Mouse (Mus musculus) urinary bladder, postnatal 36 days (tissue): ENCODE data around the gene Stn1.

Experiments used
- DNase-seq, 2 experiments: peaks; one replicate each; pipeline ENCODE4 v3.0.0; 2022; ENCODE audit warnings: low spot score in 2 of 2, mixed read lengths in 1 of 2

The Stn1 gene

DNA sequence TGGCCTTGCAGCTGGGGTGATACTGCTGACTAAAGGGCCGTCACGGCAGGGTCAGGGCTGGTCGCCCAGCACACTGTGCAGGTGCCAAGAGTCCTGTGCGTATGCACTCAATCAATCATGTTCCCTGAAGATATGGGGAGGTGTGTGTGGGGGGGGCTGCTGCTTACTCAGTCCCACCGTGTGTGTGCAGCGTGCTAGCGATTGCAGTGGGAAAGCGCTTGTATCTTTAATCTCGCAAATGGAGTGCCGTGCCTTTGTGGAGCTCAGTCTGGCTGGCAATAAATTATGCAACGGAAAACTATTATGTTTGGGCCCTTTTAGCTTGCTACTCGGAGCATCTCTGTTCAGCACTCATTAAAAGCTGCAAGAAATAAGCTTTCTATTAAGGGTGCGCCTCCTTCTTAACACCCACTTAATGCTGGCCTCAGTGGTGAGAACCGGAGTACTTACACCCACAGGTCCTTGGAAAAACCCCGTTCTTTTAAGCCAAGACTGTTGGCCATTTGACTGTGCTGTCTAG, 64.4 kb downstream of the Stn1 start:
- DNase-seq: no peak

GRCm38 (mm10) chr19:47471808-47472207, 65.5 kb downstream of the Stn1 start:
- DNase-seq: no peak

DNA sequence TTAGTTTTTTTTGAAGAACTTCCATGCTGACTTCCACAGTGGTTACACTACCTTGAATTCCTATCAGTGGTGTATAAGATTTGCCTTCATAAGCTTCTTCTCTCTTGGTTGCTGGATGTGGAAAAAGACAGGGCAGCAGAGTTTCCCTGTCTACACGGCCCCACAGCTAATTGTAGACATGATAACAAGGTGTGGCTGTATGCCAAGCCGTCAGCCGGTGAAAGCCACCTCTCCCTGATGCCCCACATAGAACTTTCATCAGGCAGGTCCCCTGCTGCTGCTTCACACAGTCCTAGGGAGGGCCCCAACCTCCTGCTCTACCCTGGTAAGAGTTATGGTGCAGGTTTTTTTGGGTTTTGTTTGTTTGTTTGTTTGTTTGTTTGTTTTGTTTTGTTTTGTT, 68.6 kb downstream of the Stn1 start:
- no peak for DNase-seq

DNA sequence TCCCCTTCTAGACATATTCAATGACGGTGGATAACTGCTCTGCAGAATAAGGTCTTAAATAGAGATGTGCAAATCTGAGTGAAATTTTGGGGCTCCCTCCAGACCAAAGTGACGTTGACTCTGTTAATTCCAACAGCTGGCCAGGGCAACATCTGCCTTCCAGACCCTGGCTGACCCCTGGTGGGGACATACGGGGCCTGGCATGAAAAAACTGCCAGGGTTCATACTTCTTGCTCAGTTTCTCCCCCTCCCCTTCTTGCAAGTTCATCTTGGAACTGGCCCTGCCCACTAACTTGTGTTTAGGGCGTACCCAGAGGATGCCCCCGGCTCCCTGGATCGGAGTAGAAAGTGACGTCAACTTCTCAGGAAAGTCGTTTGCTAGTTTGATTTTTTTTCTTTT, 70.5 kb downstream of the Stn1 start:
- no peak for DNase-seq

DNA sequence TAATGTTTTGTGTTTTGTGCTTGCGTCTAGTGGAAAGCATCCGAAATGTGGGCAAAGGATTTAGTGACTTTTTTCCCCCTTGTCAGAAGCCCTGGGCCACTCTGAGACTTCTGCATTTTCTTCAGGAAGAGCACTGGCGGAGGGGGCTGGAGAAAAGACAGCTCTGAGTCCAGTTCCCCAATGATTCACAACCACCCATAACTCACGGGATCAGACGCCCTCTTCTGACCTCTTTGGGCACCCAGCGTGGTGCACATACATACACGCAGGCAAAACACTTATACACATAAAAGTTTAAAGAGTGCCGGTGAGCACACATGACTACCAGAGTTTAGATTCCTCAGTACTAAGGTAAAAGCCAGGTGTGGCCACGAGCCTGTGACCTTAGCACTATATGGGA, 71.8 kb downstream of the Stn1 start:
- no peak for DNase-seq

GRCm38 (mm10) chr19:47464304-47465241, 72.7 kb downstream of the Stn1 start, which contains the start of gene Sh3pxd2a:
Sh3pxd2a (minus strand) TSS chr19:47464401.
- DNase-seq: no peak

- DNase-seq: peak; percentile 76
Measured at GRCm38 (mm10) chr19:47463636-47464303, 73.5 kb downstream of the Stn1 start.

GRCm38 (mm10) chr19:47463206-47463605, 74.1 kb downstream of the Stn1 start:
- DNase-seq: no peak

- no peak for DNase-seq
Measured at GRCm38 (mm10) chr19:47462725-47463124, 74.6 kb downstream of the Stn1 start.

GRCm38 (mm10) chr19:47461838-47462237, 75.5 kb downstream of the Stn1 start:
- DNase-seq: no peak

DNA sequence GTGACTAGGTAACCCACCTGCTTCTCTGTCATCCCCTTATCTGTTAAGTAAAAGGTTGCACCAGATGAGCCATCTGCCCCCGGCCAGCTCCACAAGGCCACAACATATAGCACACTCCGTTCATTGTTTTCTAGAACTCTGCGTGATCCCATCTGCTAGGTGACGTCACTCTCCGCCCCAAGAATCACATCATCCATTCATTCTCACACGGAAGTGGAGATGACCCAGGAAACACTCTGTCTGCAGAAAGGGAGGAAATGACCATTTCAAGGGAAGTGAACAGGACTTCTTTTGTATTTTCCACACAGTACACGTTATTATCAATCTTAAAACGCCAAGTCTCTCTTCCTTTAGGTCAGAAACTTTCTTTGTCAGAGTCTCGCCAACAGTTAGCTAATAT, 75.9 kb downstream of the Stn1 start:
- no peak for DNase-seq

GRCm38 (mm10) chr19:47460120-47460960, 77.0 kb downstream of the Stn1 start:
- DNase-seq: no peak

- no peak for DNase-seq
Measured at GRCm38 (mm10) chr19:47459214-47459613, 78.1 kb downstream of the Stn1 start.

GRCm38 (mm10) chr19:47458504-47459161, 78.7 kb downstream of the Stn1 start:
- DNase-seq: no peak

GRCm38 (mm10) chr19:47457711-47458503, 79.4 kb downstream of the Stn1 start:
- DNase-seq: no peak

DNA sequence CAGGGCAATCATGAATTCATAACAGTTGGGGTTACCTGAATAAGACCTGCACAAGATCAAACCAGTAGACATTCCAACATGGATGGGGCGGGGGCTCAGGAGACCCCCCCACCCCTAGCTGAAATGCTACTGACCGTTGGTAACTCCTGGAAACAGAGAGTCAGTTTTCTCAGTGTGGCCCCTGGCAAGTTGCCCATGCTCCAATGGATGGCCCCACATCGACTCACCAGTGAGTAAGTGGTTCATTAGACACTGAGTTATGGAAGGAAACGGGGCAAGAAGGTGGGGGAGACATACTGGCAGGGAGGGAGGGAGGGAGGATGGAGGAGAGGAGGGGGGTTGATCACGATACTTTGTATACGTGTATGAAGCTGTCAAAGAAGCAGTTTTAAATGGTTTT, 81.3 kb downstream of the Stn1 start:
- no peak for DNase-seq

DNA sequence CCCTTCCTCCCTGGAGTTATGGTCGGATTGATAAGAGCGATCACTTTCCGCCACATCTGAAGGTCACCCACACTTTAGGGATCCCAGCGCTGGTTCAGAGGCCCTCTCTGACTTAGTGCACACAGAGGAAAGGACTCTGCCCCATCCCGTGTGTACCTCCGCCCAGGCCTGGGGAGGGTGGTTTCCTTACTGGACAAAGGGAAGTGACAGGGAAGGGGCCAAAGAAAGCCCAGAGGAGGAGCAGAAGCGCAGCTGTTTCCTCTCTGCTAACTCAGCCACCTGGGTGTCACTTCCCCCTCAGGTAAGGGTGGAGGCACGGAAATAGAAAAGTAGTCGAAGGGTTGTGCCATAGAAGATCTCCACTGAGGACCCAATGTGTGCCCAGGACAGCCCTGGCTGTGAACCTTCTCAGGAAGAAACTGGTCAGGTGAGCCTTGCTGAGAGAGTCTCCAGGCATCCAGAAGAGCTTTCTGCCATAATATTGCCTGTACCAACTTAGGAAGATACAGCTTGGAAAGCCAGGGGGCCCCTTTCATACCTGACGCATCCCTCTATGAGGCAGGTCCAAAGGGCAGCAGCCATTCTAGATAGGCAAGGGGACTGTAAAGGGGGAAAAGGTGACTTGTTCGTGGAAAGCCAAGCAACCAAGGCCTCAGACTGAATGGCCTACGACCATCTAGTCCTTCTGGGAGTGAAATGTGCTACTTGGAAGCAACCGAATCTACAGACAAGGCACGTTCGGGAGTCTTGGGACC, 82.1 kb downstream of the Stn1 start:
- DNase-seq: no peak

GRCm38 (mm10) chr19:47454167-47455000, 82.9 kb downstream of the Stn1 start:
- DNase-seq: no peak

- DNase-seq: no peak
Measured at GRCm38 (mm10) chr19:47453352-47453751, 84.0 kb downstream of the Stn1 start.
